Mouse (Mus musculus): ENCODE measurements around the gene Rab7b. TPM values are rescaled to one million over a fixed set of nuclear protein-coding genes. Genes with fewer than 3 reads are reported as not detected.
A peak's percentile ranks its signal among the peaks of the same experiment; 100 is the strongest.

Gene Rab7b
- total and polyA plus RNA-seq, 2 experiments from 2014 or later, result 2.8 to 3.1 TPM

GRCm38 (mm10) chr1:131679644-131680043, 8.9 kb upstream of the Rab7b start:
- no peak overlapping the region for H3K4me3 ChIP-seq (ENCODE audit: low read depth, low read length)
- no peak overlapping the region for H3K4me2 ChIP-seq (ENCODE audit: low read depth, low read length)
- no peak overlapping the region for H3K9ac ChIP-seq (replicated peaks; ENCODE audit: low read depth, low read length)
- TF ChIP-seq CTCF (IDR thresholded peaks at IDR 0.05; ENCODE audit: low read depth), result no peak
- TF ChIP-seq EP300 (IDR thresholded peaks at IDR 0.05; ENCODE audit: low read depth), result no peak
- ATAC-seq (ENCODE audit: insufficient read depth, low read depth) (no peak), DNase-seq (ENCODE audit: low spot score) (no peak)
- no peaks in the 10 kb centered on the region for H3K9me3 ChIP-seq (replicated peaks; ENCODE audit: control insufficient read depth, low read length)
- no peaks in the 10 kb centered on the region for H3K27me3 ChIP-seq (ENCODE audit: control insufficient read depth, insufficient read depth, low read length)
- 66% methylated on average over 5 of the region's 5 CpGs for WGBS
- H3K27ac ChIP-seq (ENCODE audit: low read depth), result no peak overlapping the region
- no peaks in the 10 kb centered on the region for H3K4me1 ChIP-seq (ENCODE audit: control insufficient read depth, insufficient read depth)
- H3K36me3 ChIP-seq (replicated peaks; ENCODE audit: control insufficient read depth, insufficient read depth, low read length), result no peaks in the 10 kb centered on the region

GRCm38 (mm10) chr1:131687739-131688138, 756 bp upstream of the Rab7b start:
- no peak overlapping the region for H3K9ac ChIP-seq (replicated peaks; ENCODE audit: low read depth, low read length)
- 83% methylated on average over 2 of the region's 2 CpGs for WGBS
- ATAC-seq (ENCODE audit: insufficient read depth, low read depth) (no peak), DNase-seq (ENCODE audit: low spot score) (no peak)
- H3K27ac ChIP-seq (ENCODE audit: low read depth), result no peak overlapping the region
- H3K36me3 ChIP-seq (replicated peaks; ENCODE audit: control insufficient read depth, insufficient read depth, low read length), result no peaks in the 10 kb centered on the region
- TF ChIP-seq EP300 (IDR thresholded peaks at IDR 0.05; ENCODE audit: low read depth) (no peak), CTCF (IDR thresholded peaks at IDR 0.05; ENCODE audit: low read depth) (no peak)
- H3K27me3 ChIP-seq (ENCODE audit: control insufficient read depth, insufficient read depth, low read length), result no peaks in the 10 kb centered on the region
- H3K4me1 ChIP-seq (ENCODE audit: control insufficient read depth, insufficient read depth), result peaks cover 6% of the 10 kb centered on the region; the same call in 1 of the 2 replicates
- no peaks in the 10 kb centered on the region for H3K9me3 ChIP-seq (replicated peaks; ENCODE audit: control insufficient read depth, low read length)
- no peak overlapping the region for H3K4me3 ChIP-seq (ENCODE audit: low read depth, low read length)
- H3K4me2 ChIP-seq (ENCODE audit: low read depth, low read length), result no peak overlapping the region

GRCm38 (mm10) chr1:131689016-131689415, 521 bp downstream of the Rab7b start:
- H3K36me3 ChIP-seq (replicated peaks; ENCODE audit: control insufficient read depth, insufficient read depth, low read length), result no peaks in the 10 kb centered on the region
- no peak overlapping the region for H3K27ac ChIP-seq (ENCODE audit: low read depth)
- no peaks in the 10 kb centered on the region for H3K9me3 ChIP-seq (replicated peaks; ENCODE audit: control insufficient read depth, low read length)
- H3K27me3 ChIP-seq (ENCODE audit: control insufficient read depth, insufficient read depth, low read length), result no peaks in the 10 kb centered on the region
- no peak overlapping the region for H3K4me2 ChIP-seq (ENCODE audit: low read depth, low read length)
- WGBS, result 77% methylated on average over 3 of the region's 3 CpGs
- DNase-seq (ENCODE audit: low spot score) (no peak), ATAC-seq (ENCODE audit: insufficient read depth, low read depth) (no peak)
- TF ChIP-seq EP300 (IDR thresholded peaks at IDR 0.05; ENCODE audit: low read depth), result no peak
- TF ChIP-seq CTCF (IDR thresholded peaks at IDR 0.05; ENCODE audit: low read depth), result no peak
- H3K9ac ChIP-seq (replicated peaks; ENCODE audit: low read depth, low read length), result no peak overlapping the region
- H3K4me3 ChIP-seq (ENCODE audit: low read depth, low read length), result 0 out of 2 replicates have a peak overlapping the region, but pooled peaks have one; percentile 3
- H3K4me1 ChIP-seq (ENCODE audit: control insufficient read depth, insufficient read depth), result peaks cover 6% of the 10 kb centered on the region; the same call in 1 of the 2 replicates

GRCm38 (mm10) chr1:131689899-131690298, 1.4 kb downstream of the Rab7b start:
- no peak for ATAC-seq (ENCODE audit: insufficient read depth, low read depth)
- H3K36me3 ChIP-seq (replicated peaks; ENCODE audit: control insufficient read depth, insufficient read depth, low read length), result no peaks in the 10 kb centered on the region
- WGBS, result 83% methylated on average over 5 of the region's 5 CpGs
- no peak overlapping the region for H3K9ac ChIP-seq (replicated peaks; ENCODE audit: low read depth, low read length)
- no peak overlapping the region for H3K4me3 ChIP-seq (ENCODE audit: low read depth, low read length)
- peaks cover 6% of the 10 kb centered on the region; the same call in 1 of the 2 replicates for H3K4me1 ChIP-seq (ENCODE audit: control insufficient read depth, insufficient read depth)
- H3K9me3 ChIP-seq (replicated peaks; ENCODE audit: control insufficient read depth, low read length), result no peaks in the 10 kb centered on the region
- no peak overlapping the region for H3K4me2 ChIP-seq (ENCODE audit: low read depth, low read length)
- H3K27me3 ChIP-seq (ENCODE audit: control insufficient read depth, insufficient read depth, low read length), result no peaks in the 10 kb centered on the region
- no peak overlapping the region for H3K27ac ChIP-seq (ENCODE audit: low read depth)
- no peak for TF ChIP-seq EP300 (IDR thresholded peaks at IDR 0.05; ENCODE audit: low read depth)
- TF ChIP-seq CTCF (IDR thresholded peaks at IDR 0.05; ENCODE audit: low read depth), result no peak
- no peak for DNase-seq (ENCODE audit: low spot score)

GRCm38 (mm10) chr1:131690435-131690834, 1.9 kb downstream of the Rab7b start:
- Histone ChIP-seq H3K9ac (replicated peaks; ENCODE audit: low read depth, low read length) (no peak overlapping the region), H3K4me3 (ENCODE audit: low read depth, low read length) (no peak overlapping the region), H3K36me3 (replicated peaks; ENCODE audit: control insufficient read depth, insufficient read depth, low read length) (no peaks in the 10 kb centered on the region), H3K9me3 (replicated peaks; ENCODE audit: control insufficient read depth, low read length) (no peaks in the 10 kb centered on the region), H3K4me1 (ENCODE audit: control insufficient read depth, insufficient read depth) (peaks cover 6% of the 10 kb centered on the region; the same call in 1 of the 2 replicates), H3K4me2 (ENCODE audit: low read depth, low read length) (no peak overlapping the region), H3K27me3 (ENCODE audit: control insufficient read depth, insufficient read depth, low read length) (no peaks in the 10 kb centered on the region), H3K27ac (ENCODE audit: low read depth) (no peak overlapping the region)
- ATAC-seq (ENCODE audit: insufficient read depth, low read depth) (peak; percentile 75), DNase-seq (ENCODE audit: low spot score) (peak; percentile 24)
- TF ChIP-seq CTCF (IDR thresholded peaks at IDR 0.05; ENCODE audit: low read depth) (no peak), EP300 (IDR thresholded peaks at IDR 0.05; ENCODE audit: low read depth) (no peak)
- WGBS, result 29% methylated on average over 3 of the region's 3 CpGs

GRCm38 (mm10) chr1:131691356-131691755, 2.9 kb downstream of the Rab7b start:
- H3K27ac ChIP-seq (ENCODE audit: low read depth), result no peak overlapping the region
- no peak for DNase-seq (ENCODE audit: low spot score)
- no peaks in the 10 kb centered on the region for H3K36me3 ChIP-seq (replicated peaks; ENCODE audit: control insufficient read depth, insufficient read depth, low read length)
- TF ChIP-seq EP300 (IDR thresholded peaks at IDR 0.05; ENCODE audit: low read depth), result no peak
- no peak for TF ChIP-seq CTCF (IDR thresholded peaks at IDR 0.05; ENCODE audit: low read depth)
- peaks cover 9% of the 10 kb centered on the region for H3K4me1 ChIP-seq (ENCODE audit: control insufficient read depth, insufficient read depth)
- no peak overlapping the region for H3K9ac ChIP-seq (replicated peaks; ENCODE audit: low read depth, low read length)
- no peak overlapping the region for H3K4me3 ChIP-seq (ENCODE audit: low read depth, low read length)
- H3K4me2 ChIP-seq (ENCODE audit: low read depth, low read length), result no peak overlapping the region
- no peaks in the 10 kb centered on the region for H3K9me3 ChIP-seq (replicated peaks; ENCODE audit: control insufficient read depth, low read length)
- ATAC-seq (ENCODE audit: insufficient read depth, low read depth), result no peak
- no peaks in the 10 kb centered on the region for H3K27me3 ChIP-seq (ENCODE audit: control insufficient read depth, insufficient read depth, low read length)

Data from heart, postnatal 0 days (tissue).